Mouse (Mus musculus): ENCODE results near the gene Bco1. TPM values are rescaled to one million over a fixed set of nuclear protein-coding genes. Genes with fewer than 3 reads are reported as not detected.

Gene Bco1
- polyA plus RNA-seq, 1 experiment = 0.34 TPM

DNA sequence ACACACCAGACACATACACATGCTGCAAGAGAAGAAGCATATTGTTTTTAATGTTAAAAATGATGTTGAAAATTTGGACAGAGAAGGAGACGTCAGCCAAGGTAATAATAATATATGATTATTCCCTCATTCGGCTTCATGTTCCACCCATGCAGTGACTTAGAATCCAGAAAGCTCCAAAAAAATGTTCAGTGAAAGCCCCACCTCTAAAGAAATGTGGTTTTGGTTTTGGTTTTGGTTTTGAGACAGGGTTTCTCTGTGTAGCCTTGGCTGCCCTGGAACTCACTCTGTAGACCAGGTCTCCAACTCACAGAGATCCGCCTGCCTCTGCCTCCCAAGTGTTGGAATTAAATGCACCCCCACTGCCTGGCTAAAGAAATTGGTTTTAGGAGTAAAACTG is 30.2 kb downstream of the Bco1 start:
- DNase-seq = no peak
- Histone ChIP-seq H3K4me1 (ENCODE audit: control insufficient read depth, insufficient read depth, low read length) (0 out of 2 replicates have a peak, but pooled peaks cover 3% of the 10 kb centered on the region), H3K4me3 (replicated peaks; ENCODE audit: extremely low read depth, low read depth, low read length) (no peak overlapping the region)
- WGBS = 87% methylated on average over 3 of the region's 3 CpGs
- TF ChIP-seq CTCF (IDR thresholded peaks at IDR 0.05; ENCODE audit: insufficient read depth, low read length) (no peak), POLR2A (IDR thresholded peaks at IDR 0.05; ENCODE audit: borderline replicate concordance, extremely low read depth, low read depth, low read length) (no peak)

- Histone ChIP-seq H3K4me1 (ENCODE audit: control insufficient read depth, insufficient read depth, low read length) (0 out of 2 replicates have a peak, but pooled peaks cover 3% of the 10 kb centered on the region), H3K4me3 (replicated peaks; ENCODE audit: extremely low read depth, low read depth, low read length) (no peak overlapping the region)
- WGBS = 88% methylated on average over 3 of the region's 3 CpGs
- DNase-seq = no peak
- TF ChIP-seq POLR2A (IDR thresholded peaks at IDR 0.05; ENCODE audit: borderline replicate concordance, extremely low read depth, low read depth, low read length) = no peak
- TF ChIP-seq CTCF (IDR thresholded peaks at IDR 0.05; ENCODE audit: insufficient read depth, low read length) = no peak
Observed at GRCm38 (mm10) chr8:117126411-117126810, 30.8 kb downstream of the Bco1 start.

DNA sequence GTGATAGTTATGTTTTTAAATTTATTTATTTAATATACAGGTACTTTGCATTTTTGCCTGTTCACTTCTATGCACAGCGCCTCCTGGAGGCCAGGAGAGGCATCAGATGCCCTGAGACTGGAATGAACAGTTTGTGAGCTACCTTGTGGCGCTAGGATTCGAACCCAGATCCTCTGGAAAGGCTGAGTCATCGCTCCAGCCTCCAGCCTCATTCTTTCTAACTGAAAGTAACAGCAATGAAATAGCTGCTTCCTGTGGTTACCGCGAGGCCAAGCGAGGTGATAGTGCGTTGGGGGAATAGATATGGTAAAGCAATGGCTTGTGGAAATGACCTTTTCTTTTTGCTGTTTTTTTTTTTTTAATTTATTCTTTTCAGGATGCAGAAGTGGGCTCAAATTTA is 31.4 kb downstream of the Bco1 start:
- no peak for TF ChIP-seq POLR2A (IDR thresholded peaks at IDR 0.05; ENCODE audit: borderline replicate concordance, extremely low read depth, low read depth, low read length)
- peak; percentile 35; the same call in 1 of the 2 replicates for TF ChIP-seq CTCF (IDR thresholded peaks at IDR 0.05; ENCODE audit: insufficient read depth, low read length)
- 80% methylated on average over 8 of the region's 8 CpGs for WGBS
- H3K4me3 ChIP-seq (replicated peaks; ENCODE audit: extremely low read depth, low read depth, low read length) = no peak overlapping the region
- no peak for DNase-seq
- 0 out of 2 replicates have a peak, but pooled peaks cover 3% of the 10 kb centered on the region for H3K4me1 ChIP-seq (ENCODE audit: control insufficient read depth, insufficient read depth, low read length)

- WGBS = 72% methylated on average over 3 of the region's 3 CpGs
Observed at GRCm38 (mm10) chr8:117133702-117134101, 38.0 kb downstream of the Bco1 start.

DNA sequence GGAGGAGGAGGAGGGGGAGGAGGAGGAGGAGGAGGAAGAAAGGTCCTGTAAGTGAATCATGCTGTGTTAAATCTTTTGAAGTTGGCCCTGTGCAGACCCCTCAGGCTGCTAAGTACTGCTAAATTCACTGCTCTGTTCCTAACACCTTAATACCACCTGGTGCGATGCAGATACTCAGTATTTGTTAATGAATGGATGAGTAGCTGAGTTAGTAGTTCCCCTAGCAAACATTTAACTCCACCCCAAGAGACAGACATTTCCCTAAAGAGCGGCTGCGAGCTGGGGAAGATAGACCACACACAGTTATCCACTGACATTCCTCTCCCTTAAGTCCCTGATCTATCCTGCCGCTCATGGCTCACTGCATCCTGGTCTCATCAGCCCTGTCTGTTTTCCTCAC is 40.7 kb downstream of the Bco1 start:
- WGBS = 57% methylated on average over 4 of the region's 4 CpGs
- no peak for DNase-seq
- no peak overlapping the region for H3K4me3 ChIP-seq (replicated peaks; ENCODE audit: extremely low read depth, low read depth, low read length)
- no peaks in the 10 kb centered on the region for H3K4me1 ChIP-seq (ENCODE audit: control insufficient read depth, insufficient read depth, low read length)
- no peak for TF ChIP-seq POLR2A (IDR thresholded peaks at IDR 0.05; ENCODE audit: borderline replicate concordance, extremely low read depth, low read depth, low read length)
- TF ChIP-seq CTCF (IDR thresholded peaks at IDR 0.05; ENCODE audit: insufficient read depth, low read length) = no peak

More at GRCm38 (mm10) chr8:117133702-117134101, 38.0 kb downstream of the Bco1 start:
- no peak for TF ChIP-seq POLR2A (IDR thresholded peaks at IDR 0.05; ENCODE audit: borderline replicate concordance, extremely low read depth, low read depth, low read length)
- no peak for TF ChIP-seq CTCF (IDR thresholded peaks at IDR 0.05; ENCODE audit: insufficient read depth, low read length)
- no peak for DNase-seq
- Histone ChIP-seq H3K4me3 (replicated peaks; ENCODE audit: extremely low read depth, low read depth, low read length) (no peak overlapping the region), H3K4me1 (ENCODE audit: control insufficient read depth, insufficient read depth, low read length) (no peaks in the 10 kb centered on the region)

DNA sequence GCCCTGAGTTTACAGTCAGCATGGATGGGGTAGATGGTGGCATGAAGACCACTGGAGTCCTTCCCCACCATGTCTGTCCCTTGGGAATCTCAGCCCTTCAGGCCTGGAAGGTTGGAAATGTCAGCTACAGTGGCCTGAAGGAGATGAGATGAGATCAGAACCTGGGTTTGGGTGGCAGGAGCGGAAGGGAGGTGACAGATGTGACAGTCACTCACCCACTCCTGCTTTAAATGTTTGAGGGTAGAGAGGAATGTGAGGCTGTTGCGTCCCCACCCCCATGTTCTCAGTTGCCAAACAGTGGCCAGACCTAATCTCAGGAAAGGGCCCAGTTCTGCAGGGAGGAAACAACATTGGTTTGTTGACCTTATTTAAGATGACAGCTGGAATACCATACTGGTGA is 41.1 kb downstream of the Bco1 start:
- TF ChIP-seq POLR2A (IDR thresholded peaks at IDR 0.05; ENCODE audit: borderline replicate concordance, extremely low read depth, low read depth, low read length) (no peak), CTCF (IDR thresholded peaks at IDR 0.05; ENCODE audit: insufficient read depth, low read length) (no peak)
- no peak for DNase-seq
- 33% methylated on average over 2 of the region's 2 CpGs for WGBS
- Histone ChIP-seq H3K4me1 (ENCODE audit: control insufficient read depth, insufficient read depth, low read length) (no peaks in the 10 kb centered on the region), H3K4me3 (replicated peaks; ENCODE audit: extremely low read depth, low read depth, low read length) (no peak overlapping the region)

- no peak overlapping the region for H3K4me3 ChIP-seq (replicated peaks; ENCODE audit: extremely low read depth, low read depth, low read length)
- no peak for DNase-seq
- H3K4me1 ChIP-seq (ENCODE audit: control insufficient read depth, insufficient read depth, low read length) = no peaks in the 10 kb centered on the region
- WGBS = 36% methylated on average over 11 of the region's 11 CpGs
- TF ChIP-seq POLR2A (IDR thresholded peaks at IDR 0.05; ENCODE audit: borderline replicate concordance, extremely low read depth, low read depth, low read length) = no peak
- TF ChIP-seq CTCF (IDR thresholded peaks at IDR 0.05; ENCODE audit: insufficient read depth, low read length) = no peak
Observed at GRCm38 (mm10) chr8:117137357-117137756, 41.7 kb downstream of the Bco1 start.

DNA sequence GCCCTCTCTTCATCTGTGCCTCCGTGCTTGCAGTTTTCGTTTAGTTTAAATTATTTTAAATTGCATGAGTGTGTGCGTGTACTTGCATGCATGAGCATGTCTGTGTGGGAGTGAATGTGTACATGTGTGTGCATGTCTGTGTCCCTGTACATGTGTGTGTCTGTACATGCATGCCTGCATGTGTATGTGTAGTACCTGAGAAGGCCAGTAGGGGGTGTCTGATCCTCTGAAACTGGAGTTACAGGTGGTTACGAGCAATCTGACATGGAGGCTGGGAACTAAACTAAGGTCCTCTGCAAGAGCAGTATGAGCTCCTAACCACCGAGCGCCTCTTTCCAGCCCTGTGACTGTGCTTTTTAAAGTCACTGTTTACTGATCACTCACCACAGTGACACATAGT is 52.9 kb downstream of the Bco1 start:
- no peak overlapping the region for H3K4me3 ChIP-seq (replicated peaks; ENCODE audit: extremely low read depth, low read depth, low read length)
- no peak for DNase-seq
- H3K4me1 ChIP-seq (ENCODE audit: control insufficient read depth, insufficient read depth, low read length) = no peaks in the 10 kb centered on the region
- WGBS = 92% methylated on average over 6 of the region's 6 CpGs
- TF ChIP-seq CTCF (IDR thresholded peaks at IDR 0.05; ENCODE audit: insufficient read depth, low read length) = 0 out of 2 replicates have a peak, but pooled peaks have one; percentile 9
- no peak for TF ChIP-seq POLR2A (IDR thresholded peaks at IDR 0.05; ENCODE audit: borderline replicate concordance, extremely low read depth, low read depth, low read length)

GRCm38 (mm10) chr8:117156149-117156548 is 60.5 kb downstream of the Bco1 start:
- TF ChIP-seq POLR2A (IDR thresholded peaks at IDR 0.05; ENCODE audit: borderline replicate concordance, extremely low read depth, low read depth, low read length) = no peak
- TF ChIP-seq CTCF (IDR thresholded peaks at IDR 0.05; ENCODE audit: insufficient read depth, low read length) = no peak
- Histone ChIP-seq H3K4me3 (replicated peaks; ENCODE audit: extremely low read depth, low read depth, low read length) (no peak overlapping the region), H3K4me1 (ENCODE audit: control insufficient read depth, insufficient read depth, low read length) (peaks cover 12% of the 10 kb centered on the region; the same call in 1 of the 2 replicates)
- no peak for DNase-seq
- 62% methylated on average over 4 of the region's 4 CpGs for WGBS
